Mouse (Mus musculus) kidney, adult 2 months (tissue): ENCODE results near the gene Ubr1. TPM values are rescaled to one million over a fixed set of nuclear protein-coding genes. Genes with fewer than 3 reads are reported as not detected.
"Not testable (repeated sequence)": the region's sequence is repeated elsewhere in the genome, so short reads cannot be mapped to it uniquely, and the experiment has no call there.

Experiments used
- DNase-seq: peaks from one replicate; pipeline ENCODE4 v3.0.0; 2021
- H3K27ac ChIP-seq: fragments of 200-500 bp; 2 replicates; pipeline ENCODE4 v1.5.1; 2012; ENCODE audit warnings: low read depth, low read length, control low read depth, inconsistent platforms; ENCODE audit not compliant: insufficient read depth
- H3K27me3 ChIP-seq: fragments of 200-500 bp; replicated peaks from 2 replicates; pipeline ENCODE4 v1.6.1; 2012; ENCODE audit warnings: mild to moderate bottlenecking, moderate library complexity, low read length, inconsistent platforms; ENCODE audit not compliant: control insufficient read depth, insufficient read depth
- H3K36me3 ChIP-seq: fragments of 200-500 bp; 2 replicates; pipeline ENCODE4 v1.6.1; 2012; ENCODE audit warnings: mild to moderate bottlenecking, moderate library complexity, low read length, inconsistent platforms; ENCODE audit not compliant: control insufficient read depth, insufficient read depth
- H3K4me1 ChIP-seq: fragments of 200-500 bp; 2 replicates; pipeline ENCODE4 v1.6.1; 2011; ENCODE audit warnings: low read length; ENCODE audit not compliant: control insufficient read depth, insufficient read depth
- H3K4me3 ChIP-seq: fragments of 200-500 bp; 2 replicates; pipeline ENCODE4 v1.5.1; 2011; ENCODE audit warnings: mild to moderate bottlenecking, low read depth, low read length, control low read depth; ENCODE audit not compliant: insufficient read depth
- CTCF ChIP-seq: fragments of 200-500 bp; conservative IDR thresholded peaks from 2 replicates; pipeline ENCODE4 v1.5.1; 2011; ENCODE audit warnings: low read depth, mild to moderate bottlenecking, control low read depth, low read length, moderate library complexity, mixed read lengths; ENCODE audit not compliant: insufficient read depth, insufficient read length
- POLR2A ChIP-seq: fragments of 200-500 bp; IDR thresholded peaks from one replicate; pipeline ENCODE4 v1.6.1; 2011; ENCODE audit warnings: low read depth, low read length, control low read depth
- WGBS: fragments of 180-500 bp; shearing (Covaris S2); methylation state at CpG from one replicate; pipeline ENCODE4 v1.1.7; 2018; 5-methylcytosine and 5-hydroxymethylcytosine counted together
- polyA plus RNA-seq: library from polyadenylated mRNA; depleted of rRNA; stranded (reverse); fragments of >200 nt; gene quantifications from 2 replicates; pipeline ENCODE4 v1.2.3, GENCODE M21; 2012

Gene Ubr1
- polyA plus RNA-seq, 1 experiment: 22.0 TPM

GRCm38 (mm10) chr2:120976308-120976707 lies 5.8 kb upstream of the Ubr1 start:
- H3K4me3 ChIP-seq: no peak overlapping the region; the same call in 1 of the 2 replicates
- TF ChIP-seq POLR2A: no peak
- TF ChIP-seq CTCF: 0 out of 2 replicates have a peak, but pooled peaks have one; percentile 21
- H3K27ac ChIP-seq: no peak overlapping the region; the same call in 1 of the 2 replicates
- WGBS: 67% methylated on average over 4 of the region's 4 CpGs
- peaks cover 3% of the 10 kb centered on the region; the same call in 1 of the 2 replicates for H3K4me1 ChIP-seq
- H3K27me3 ChIP-seq: no peaks in the 10 kb centered on the region
- H3K36me3 ChIP-seq: no peaks in the 10 kb centered on the region
- peak; percentile 21 for DNase-seq

DNA sequence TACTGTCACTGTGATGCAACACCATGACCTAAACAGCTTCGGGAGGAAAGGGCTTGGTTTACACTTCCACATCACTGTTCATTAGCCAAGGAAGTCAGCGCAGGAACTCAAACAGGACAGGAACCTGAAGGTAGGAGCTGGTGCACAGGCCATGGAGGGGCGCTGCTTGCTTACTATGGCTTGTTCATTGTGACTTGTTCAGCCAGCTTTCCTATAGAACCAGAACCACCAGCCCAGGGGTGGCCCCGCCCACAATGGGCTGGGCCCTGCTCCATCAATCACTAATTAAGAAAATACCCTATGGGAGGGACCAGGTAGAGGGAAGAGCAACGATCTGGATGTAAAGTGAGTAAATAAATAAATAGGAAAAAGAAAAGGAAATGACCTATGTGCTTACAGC lies 2.4 kb upstream of the Ubr1 start:
- Histone ChIP-seq H3K4me3 (no peak overlapping the region), H3K4me1 (peaks cover 5% of the 10 kb centered on the region; the same call in 1 of the 2 replicates), H3K27me3 (no peaks in the 10 kb centered on the region), H3K36me3 (no peaks in the 10 kb centered on the region), H3K27ac (no peak overlapping the region)
- TF ChIP-seq POLR2A: no peak
- no peak for TF ChIP-seq CTCF
- 19% methylated on average over 5 of the region's 5 CpGs for WGBS
- no peak for DNase-seq

DNA sequence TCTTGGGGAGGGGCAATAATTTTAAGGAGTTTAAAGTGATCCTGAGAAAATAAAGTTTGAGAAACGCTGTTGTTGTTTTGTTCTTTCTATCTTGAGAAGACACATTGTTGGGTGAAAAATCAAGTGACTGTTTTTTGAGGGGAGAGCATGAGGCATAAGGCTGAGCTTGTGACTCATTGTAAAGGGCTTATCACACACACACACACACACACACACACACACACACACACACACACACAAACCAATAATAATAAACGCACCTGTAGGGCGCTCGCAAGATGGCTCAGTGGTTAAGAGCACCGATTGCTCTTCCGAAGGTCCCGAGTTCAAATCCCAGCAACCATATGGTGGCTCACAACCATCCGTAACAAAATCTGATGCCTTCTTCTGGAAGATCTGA lies 1.7 kb upstream of the Ubr1 start:
- not testable (repeated sequence) for H3K36me3 ChIP-seq, H3K4me1 ChIP-seq, H3K27ac ChIP-seq, H3K4me3 ChIP-seq, H3K27me3 ChIP-seq, DNase-seq
- WGBS: 98% methylated on average over 8 of the region's 8 CpGs

DNA sequence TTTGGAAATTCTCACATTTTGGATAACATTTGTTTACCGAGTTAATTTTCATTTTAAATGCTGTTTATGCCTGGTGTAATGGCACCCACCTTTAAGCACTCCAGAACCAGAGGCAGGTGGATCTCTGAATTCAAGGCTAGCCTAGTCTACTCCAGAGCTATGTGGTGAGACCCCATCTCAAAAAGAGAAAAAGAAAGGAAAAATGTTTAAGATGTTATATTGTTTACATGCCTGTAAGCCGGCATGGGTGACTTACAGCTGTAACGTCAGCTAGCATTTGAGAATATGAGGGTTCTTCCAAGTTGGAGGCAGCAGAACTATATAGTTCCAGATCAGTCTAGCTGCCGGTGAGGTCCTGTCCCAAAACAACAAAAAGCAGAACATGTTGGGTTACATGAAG lies 1.3 kb upstream of the Ubr1 start:
- WGBS: 93% methylated on average over 4 of the region's 4 CpGs
- Histone ChIP-seq H3K4me3 (no peak overlapping the region), H3K4me1 (peaks cover 4% of the 10 kb centered on the region; the same call in 1 of the 2 replicates), H3K27me3 (no peaks in the 10 kb centered on the region), H3K27ac (no peak overlapping the region), H3K36me3 (no peaks in the 10 kb centered on the region)
- TF ChIP-seq POLR2A (no peak), CTCF (no peak)
- no peak for DNase-seq

DNA sequence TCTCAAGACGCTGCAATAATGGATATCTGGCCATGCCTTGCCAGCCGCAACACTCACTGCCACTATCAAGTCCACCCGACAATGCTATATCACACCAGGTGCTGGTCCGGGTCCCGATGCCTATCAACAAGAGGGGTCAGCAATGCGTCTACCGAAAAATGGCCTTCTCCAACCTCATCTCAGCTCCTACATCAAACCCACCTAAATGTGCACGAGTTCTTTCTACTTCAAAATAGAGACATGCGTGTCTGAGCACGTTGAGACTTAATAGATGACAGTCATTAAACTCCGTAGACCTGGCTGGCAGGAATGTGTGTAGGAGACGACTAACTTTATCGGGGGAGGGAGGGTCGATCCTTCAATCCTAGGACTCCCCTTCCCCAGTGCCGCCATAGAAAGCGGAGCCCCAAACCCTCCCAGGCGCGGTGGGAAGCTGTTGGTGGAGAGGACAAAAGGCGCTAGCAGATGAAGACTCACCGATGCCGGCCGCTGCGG lies 423 bp downstream of the Ubr1 start:
- H3K4me1 ChIP-seq: peaks cover 4% of the 10 kb centered on the region; the same call in 1 of the 2 replicates
- no peaks in the 10 kb centered on the region for H3K36me3 ChIP-seq
- TF ChIP-seq POLR2A: no peak
- TF ChIP-seq CTCF: no peak
- WGBS: under 1% methylated on average over 23 of the region's 23 CpGs
- H3K27ac ChIP-seq: peak overlapping the region; percentile 20
- no peaks in the 10 kb centered on the region for H3K27me3 ChIP-seq
- H3K4me3 ChIP-seq: peak overlapping the region; percentile 90
- DNase-seq: no peak

GRCm38 (mm10) chr2:120965486-120965885 lies 5.0 kb downstream of the Ubr1 start:
- peak; percentile 13 for DNase-seq
- Histone ChIP-seq H3K27me3 (no peaks in the 10 kb centered on the region), H3K36me3 (no peaks in the 10 kb centered on the region; the same call in 1 of the 2 replicates), H3K27ac (no peak overlapping the region), H3K4me3 (no peak overlapping the region), H3K4me1 (peaks cover 4% of the 10 kb centered on the region; the same call in 1 of the 2 replicates)
- TF ChIP-seq CTCF (no peak), POLR2A (no peak)
- 72% methylated on average over 3 of the region's 3 CpGs for WGBS

- peaks cover 5% of the 10 kb centered on the region for H3K36me3 ChIP-seq
- H3K27ac ChIP-seq: no peak overlapping the region
- H3K4me1 ChIP-seq: peaks cover 2% of the 10 kb centered on the region; the same call in 1 of the 2 replicates
- H3K4me3 ChIP-seq: no peak overlapping the region
- H3K27me3 ChIP-seq: no peaks in the 10 kb centered on the region
- TF ChIP-seq CTCF (no peak), POLR2A (no peak)
- no peak for DNase-seq
- WGBS: 88% methylated on average over 7 of the region's 7 CpGs
Observed at GRCm38 (mm10) chr2:120963110-120963509, 7.4 kb downstream of the Ubr1 start.
